Mouse (Mus musculus): ENCODE measurements around the gene Smg7. TPM values are rescaled to one million over a fixed set of nuclear protein-coding genes. Genes with fewer than 3 reads are reported as not detected.

Smg7 gene
- polyA plus RNA-seq, 1 experiment from 2014 or later = 49.4 TPM

DNA sequence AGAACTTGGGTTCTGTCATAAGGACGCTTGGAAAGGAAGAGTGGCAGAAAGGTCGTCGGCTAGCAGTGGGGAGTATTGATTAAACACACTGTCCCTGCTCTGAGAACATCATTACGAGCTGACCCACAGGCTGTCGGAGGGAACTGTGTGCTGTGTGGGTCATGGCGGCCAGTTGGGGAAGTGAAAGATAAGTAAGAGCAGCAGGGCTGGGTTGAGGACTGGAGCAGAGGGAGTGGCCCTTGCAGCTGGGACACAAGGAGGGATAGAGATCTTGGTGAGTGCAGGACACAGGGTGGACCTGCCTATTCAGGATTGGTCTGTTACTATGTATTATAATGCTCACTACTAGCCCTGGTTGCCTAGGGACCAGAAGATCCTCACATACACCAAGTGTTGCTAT lies 97.5 kb downstream of the Smg7 start:
- Histone ChIP-seq H3K27me3 (ENCODE audit: control insufficient read depth, insufficient read depth, low read length) (no peaks in the 10 kb centered on the region), H3K4me1 (replicated peaks; ENCODE audit: control insufficient read depth, insufficient read depth, low read length) (no peaks in the 10 kb centered on the region), H3K36me3 (ENCODE audit: control insufficient read depth, insufficient read depth, low read length) (no peaks in the 10 kb centered on the region), H3K4me2 (replicated peaks; ENCODE audit: low read depth, low read length) (no peak overlapping the region), H3K27ac (ENCODE audit: low read depth, low read length) (no peak overlapping the region), H3K9ac (ENCODE audit: low read depth, low read length) (no peak overlapping the region), H3K9me3 (ENCODE audit: control insufficient read depth, low read length) (no peaks in the 10 kb centered on the region), H3K4me3 (ENCODE audit: low read depth, low read length) (no peak overlapping the region)
- no peak for DNase-seq (ENCODE audit: low spot score)
- WGBS = 84% methylated on average over 6 of the region's 6 CpGs
- ATAC-seq (ENCODE audit: low FRiP score) = no peak

DNA sequence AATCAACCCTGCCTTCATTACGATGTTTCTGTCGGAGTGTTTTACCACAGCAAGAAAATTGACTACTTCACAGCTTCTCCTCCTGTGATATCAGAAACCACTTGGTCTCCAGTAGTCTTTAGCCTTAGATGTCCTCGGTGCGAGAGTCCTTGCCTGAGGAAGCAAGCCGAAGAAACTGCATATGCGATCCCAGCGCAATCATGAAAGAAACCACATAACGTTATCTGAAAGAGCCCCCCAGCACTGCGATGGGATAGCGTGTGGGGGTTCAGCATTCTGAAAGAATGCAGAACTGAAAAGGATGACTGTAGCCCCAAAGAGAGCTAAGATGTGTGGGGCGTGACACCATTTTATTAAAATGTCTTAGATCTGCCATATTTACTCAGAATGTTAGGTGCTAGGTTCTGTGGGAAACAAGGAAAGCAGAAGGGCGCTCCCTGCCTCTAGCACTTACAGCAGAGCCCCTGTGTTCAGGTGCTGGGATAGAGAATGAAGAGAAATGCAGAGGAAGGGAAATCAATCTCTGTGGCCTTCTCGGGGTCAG lies 101.7 kb downstream of the Smg7 start:
- H3K4me1 ChIP-seq (replicated peaks; ENCODE audit: control insufficient read depth, insufficient read depth, low read length) = no peaks in the 10 kb centered on the region
- DNase-seq (ENCODE audit: low spot score) (no peak), ATAC-seq (ENCODE audit: low FRiP score) (no peak)
- H3K27ac ChIP-seq (ENCODE audit: low read depth, low read length) = no peak overlapping the region
- H3K9ac ChIP-seq (ENCODE audit: low read depth, low read length) = no peak overlapping the region
- no peaks in the 10 kb centered on the region for H3K9me3 ChIP-seq (ENCODE audit: control insufficient read depth, low read length)
- WGBS = 87% methylated on average over 13 of the region's 13 CpGs
- no peaks in the 10 kb centered on the region for H3K36me3 ChIP-seq (ENCODE audit: control insufficient read depth, insufficient read depth, low read length)
- no peak overlapping the region for H3K4me2 ChIP-seq (replicated peaks; ENCODE audit: low read depth, low read length)
- H3K27me3 ChIP-seq (ENCODE audit: control insufficient read depth, insufficient read depth, low read length) = no peaks in the 10 kb centered on the region
- H3K4me3 ChIP-seq (ENCODE audit: low read depth, low read length) = no peak overlapping the region

DNA sequence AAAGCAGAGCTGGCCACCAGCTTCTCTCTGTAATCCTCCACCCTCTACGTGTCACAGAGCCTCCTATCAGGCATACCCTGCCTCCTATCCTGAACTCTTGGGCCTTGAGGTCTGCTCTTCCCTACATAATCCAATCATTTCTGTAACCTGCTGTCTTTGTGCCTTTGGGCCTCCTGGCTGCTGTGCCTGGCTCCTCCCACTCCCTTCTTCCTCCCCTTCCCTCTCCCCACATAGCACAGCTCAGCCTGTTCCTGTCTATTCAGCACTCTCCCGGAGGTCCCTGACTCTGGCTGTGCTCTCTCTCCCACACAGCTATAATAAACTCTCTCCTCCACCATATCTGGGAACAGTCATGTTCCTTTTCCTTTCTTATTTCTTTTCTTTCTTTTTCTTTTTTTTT lies 102.5 kb downstream of the Smg7 start, which contains the start of gene Ncf2:
Gene Ncf2, plus strand, starts transcription at position 298 of the 400 bp plus-strand sequence.
- 5% methylated on average over 2 of the region's 2 CpGs for WGBS
- Histone ChIP-seq H3K27me3 (ENCODE audit: control insufficient read depth, insufficient read depth, low read length) (no peaks in the 10 kb centered on the region), H3K9ac (ENCODE audit: low read depth, low read length) (no peak within 1 kb of the TSS), H3K4me3 (ENCODE audit: low read depth, low read length) (no peak within 1 kb of the TSS), H3K27ac (ENCODE audit: low read depth, low read length) (no peak within 1 kb of the TSS), H3K4me1 (replicated peaks; ENCODE audit: control insufficient read depth, insufficient read depth, low read length) (no peaks in the 10 kb centered on the region), H3K9me3 (ENCODE audit: control insufficient read depth, low read length) (no peaks in the 10 kb centered on the region), H3K36me3 (ENCODE audit: control insufficient read depth, insufficient read depth, low read length) (no peaks in the 10 kb centered on the region), H3K4me2 (replicated peaks; ENCODE audit: low read depth, low read length) (no peak within 1 kb of the TSS)
- DNase-seq (ENCODE audit: low spot score) = peak; percentile 39
- peak; percentile 53; the same call in 1 of the 2 replicates for ATAC-seq (ENCODE audit: low FRiP score)

DNA sequence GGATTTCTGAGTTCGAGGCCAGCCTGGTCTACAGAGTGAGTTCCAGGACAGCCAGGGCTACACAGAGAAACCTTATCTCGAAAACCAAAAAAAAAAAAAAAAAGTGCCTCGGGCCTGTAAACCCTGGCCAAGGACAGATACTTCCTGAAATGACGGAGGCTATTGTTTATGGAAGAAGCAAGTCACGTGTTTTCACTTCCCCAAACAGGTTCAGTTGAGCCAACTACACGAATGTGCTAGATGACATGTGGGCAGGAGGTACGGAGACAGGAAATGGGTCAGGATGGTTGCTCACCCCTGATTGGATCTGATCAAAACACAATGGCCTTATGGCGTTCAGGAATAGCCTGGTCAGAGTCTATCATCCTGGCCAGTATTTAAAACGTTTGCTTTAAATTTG lies 104.3 kb downstream of the Smg7 start:
- Histone ChIP-seq H3K4me2 (replicated peaks; ENCODE audit: low read depth, low read length) (no peak overlapping the region), H3K9ac (ENCODE audit: low read depth, low read length) (no peak overlapping the region), H3K4me1 (replicated peaks; ENCODE audit: control insufficient read depth, insufficient read depth, low read length) (0 out of 2 replicates have a peak, but pooled peaks cover 7% of the 10 kb centered on the region), H3K27me3 (ENCODE audit: control insufficient read depth, insufficient read depth, low read length) (no peaks in the 10 kb centered on the region), H3K27ac (ENCODE audit: low read depth, low read length) (no peak overlapping the region), H3K9me3 (ENCODE audit: control insufficient read depth, low read length) (no peaks in the 10 kb centered on the region), H3K36me3 (ENCODE audit: control insufficient read depth, insufficient read depth, low read length) (no peaks in the 10 kb centered on the region), H3K4me3 (ENCODE audit: low read depth, low read length) (no peak overlapping the region)
- ATAC-seq (ENCODE audit: low FRiP score) = no peak
- no peak for DNase-seq (ENCODE audit: low spot score)
- 75% methylated on average over 9 of the region's 9 CpGs for WGBS

DNA sequence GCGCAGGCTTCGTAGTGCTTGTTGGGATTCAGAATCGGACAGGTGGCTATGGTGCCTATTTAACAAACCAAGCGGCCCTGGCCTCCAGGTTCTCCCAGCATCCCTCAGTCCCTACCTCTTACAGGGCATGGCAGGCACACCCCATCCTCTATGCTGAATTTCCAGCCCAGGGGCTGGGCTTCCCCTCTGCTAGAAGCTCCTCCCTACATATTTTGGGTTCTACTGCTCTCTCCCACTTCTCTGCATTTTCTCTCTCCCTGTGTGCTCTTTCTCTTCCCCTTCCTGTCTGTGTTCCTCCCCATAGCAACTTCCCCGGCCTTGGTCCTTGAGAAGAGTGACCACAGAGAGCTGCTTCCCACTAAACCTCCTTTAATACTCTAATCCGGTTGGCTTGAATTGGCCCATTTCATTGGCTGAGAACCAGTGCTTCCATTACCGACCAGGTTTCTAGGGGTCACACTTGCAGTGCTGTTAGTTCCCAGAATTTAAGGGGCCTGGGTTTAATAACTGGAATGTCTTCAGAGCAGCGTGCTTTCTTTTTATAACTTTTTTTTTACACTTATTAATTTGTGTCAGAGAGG lies 105.7 kb downstream of the Smg7 start:
- ATAC-seq (ENCODE audit: low FRiP score) = no peak
- 84% methylated on average over 8 of the region's 8 CpGs for WGBS

DNA sequence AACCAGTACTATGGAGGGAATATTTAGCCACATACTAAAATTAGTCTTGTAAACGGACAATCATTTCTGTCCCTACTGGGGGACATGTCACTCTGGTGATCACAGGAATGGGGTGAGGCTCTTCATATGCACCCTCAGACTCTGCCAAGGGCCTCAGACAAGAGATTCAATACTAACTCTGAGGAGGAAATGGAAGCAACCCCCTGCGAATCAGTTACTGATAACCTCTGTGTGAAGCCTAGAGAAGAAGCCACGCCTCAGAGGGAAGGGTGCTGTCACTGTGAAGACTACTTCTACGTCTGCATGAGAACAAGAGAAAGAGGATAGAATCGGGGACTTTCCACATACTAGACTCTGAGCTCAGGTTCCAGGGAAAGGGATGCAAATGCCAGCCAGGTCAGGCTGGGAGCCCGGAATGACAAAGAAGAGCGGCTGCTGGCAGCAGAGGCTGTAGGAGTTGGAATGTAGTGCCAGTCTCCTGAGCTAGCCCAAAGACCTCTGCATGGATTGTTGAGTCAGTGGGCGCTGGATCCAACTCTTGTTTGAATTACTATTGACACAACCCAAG lies 106.7 kb downstream of the Smg7 start:
- Histone ChIP-seq H3K4me3 (ENCODE audit: low read depth, low read length) (no peak overlapping the region), H3K27ac (ENCODE audit: low read depth, low read length) (no peak overlapping the region), H3K27me3 (ENCODE audit: control insufficient read depth, insufficient read depth, low read length) (no peaks in the 10 kb centered on the region), H3K36me3 (ENCODE audit: control insufficient read depth, insufficient read depth, low read length) (no peaks in the 10 kb centered on the region), H3K9ac (ENCODE audit: low read depth, low read length) (no peak overlapping the region), H3K4me2 (replicated peaks; ENCODE audit: low read depth, low read length) (no peak overlapping the region), H3K9me3 (ENCODE audit: control insufficient read depth, low read length) (no peaks in the 10 kb centered on the region), H3K4me1 (replicated peaks; ENCODE audit: control insufficient read depth, insufficient read depth, low read length) (peaks cover 13% of the 10 kb centered on the region; the same call in 1 of the 2 replicates)
- WGBS = 67% methylated on average over 8 of the region's 8 CpGs
- ATAC-seq (ENCODE audit: low FRiP score) (no peak), DNase-seq (ENCODE audit: low spot score) (no peak)

More for the DNA sequence above, 105.7 kb downstream of the Smg7 start:
- Histone ChIP-seq H3K4me2 (replicated peaks; ENCODE audit: low read depth, low read length) (no peak overlapping the region), H3K4me1 (replicated peaks; ENCODE audit: control insufficient read depth, insufficient read depth, low read length) (0 out of 2 replicates have a peak, but pooled peaks cover 8% of the 10 kb centered on the region), H3K27me3 (ENCODE audit: control insufficient read depth, insufficient read depth, low read length) (no peaks in the 10 kb centered on the region), H3K36me3 (ENCODE audit: control insufficient read depth, insufficient read depth, low read length) (no peaks in the 10 kb centered on the region), H3K9me3 (ENCODE audit: control insufficient read depth, low read length) (no peaks in the 10 kb centered on the region), H3K27ac (ENCODE audit: low read depth, low read length) (no peak overlapping the region), H3K4me3 (ENCODE audit: low read depth, low read length) (no peak overlapping the region), H3K9ac (ENCODE audit: low read depth, low read length) (no peak overlapping the region)
- DNase-seq (ENCODE audit: low spot score) = no peak

DNA sequence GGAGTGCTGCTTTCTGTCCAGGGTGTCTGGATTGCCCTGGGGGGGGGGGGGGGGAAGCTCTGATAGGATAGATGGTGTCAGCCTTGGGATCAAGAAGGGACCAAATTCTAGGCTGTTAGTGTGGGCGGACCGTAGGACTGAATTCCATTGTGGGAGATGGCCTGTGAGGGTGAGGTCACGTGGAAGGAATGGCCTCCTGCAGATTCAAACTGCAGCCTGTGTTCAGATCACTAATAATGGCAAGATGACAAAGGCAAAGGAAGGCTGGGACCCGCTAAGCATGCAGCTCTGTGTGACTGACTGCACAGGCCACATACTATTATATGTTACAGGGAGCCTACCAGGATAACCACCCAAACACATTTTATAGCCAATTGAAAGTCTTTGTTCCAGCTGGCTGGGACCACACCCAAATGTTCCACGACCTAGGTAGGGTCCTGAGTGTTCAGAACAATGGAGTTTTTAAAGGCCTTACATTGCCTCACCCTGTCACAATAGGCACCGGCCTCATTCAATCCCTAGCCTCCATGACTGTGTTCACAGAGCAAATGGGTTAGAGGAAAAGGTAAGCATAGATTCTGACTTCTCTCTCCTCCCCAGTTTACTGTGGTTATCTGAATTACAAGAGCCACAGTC lies 108.8 kb downstream of the Smg7 start:
- ATAC-seq (ENCODE audit: low FRiP score) (peak; percentile 45), DNase-seq (ENCODE audit: low spot score) (peak; percentile 38)
- H3K4me3 ChIP-seq (ENCODE audit: low read depth, low read length) = no peak overlapping the region
- H3K4me1 ChIP-seq (replicated peaks; ENCODE audit: control insufficient read depth, insufficient read depth, low read length) = peaks cover 13% of the 10 kb centered on the region; the same call in 1 of the 2 replicates
- H3K9me3 ChIP-seq (ENCODE audit: control insufficient read depth, low read length) = no peaks in the 10 kb centered on the region
- H3K36me3 ChIP-seq (ENCODE audit: control insufficient read depth, insufficient read depth, low read length) = no peaks in the 10 kb centered on the region
- WGBS = 19% methylated on average over 6 of the region's 6 CpGs
- H3K4me2 ChIP-seq (replicated peaks; ENCODE audit: low read depth, low read length) = no peak overlapping the region
- peak overlapping the region; percentile 61 for H3K27ac ChIP-seq (ENCODE audit: low read depth, low read length)
- no peaks in the 10 kb centered on the region for H3K27me3 ChIP-seq (ENCODE audit: control insufficient read depth, insufficient read depth, low read length)
- H3K9ac ChIP-seq (ENCODE audit: low read depth, low read length) = no peak overlapping the region

DNA sequence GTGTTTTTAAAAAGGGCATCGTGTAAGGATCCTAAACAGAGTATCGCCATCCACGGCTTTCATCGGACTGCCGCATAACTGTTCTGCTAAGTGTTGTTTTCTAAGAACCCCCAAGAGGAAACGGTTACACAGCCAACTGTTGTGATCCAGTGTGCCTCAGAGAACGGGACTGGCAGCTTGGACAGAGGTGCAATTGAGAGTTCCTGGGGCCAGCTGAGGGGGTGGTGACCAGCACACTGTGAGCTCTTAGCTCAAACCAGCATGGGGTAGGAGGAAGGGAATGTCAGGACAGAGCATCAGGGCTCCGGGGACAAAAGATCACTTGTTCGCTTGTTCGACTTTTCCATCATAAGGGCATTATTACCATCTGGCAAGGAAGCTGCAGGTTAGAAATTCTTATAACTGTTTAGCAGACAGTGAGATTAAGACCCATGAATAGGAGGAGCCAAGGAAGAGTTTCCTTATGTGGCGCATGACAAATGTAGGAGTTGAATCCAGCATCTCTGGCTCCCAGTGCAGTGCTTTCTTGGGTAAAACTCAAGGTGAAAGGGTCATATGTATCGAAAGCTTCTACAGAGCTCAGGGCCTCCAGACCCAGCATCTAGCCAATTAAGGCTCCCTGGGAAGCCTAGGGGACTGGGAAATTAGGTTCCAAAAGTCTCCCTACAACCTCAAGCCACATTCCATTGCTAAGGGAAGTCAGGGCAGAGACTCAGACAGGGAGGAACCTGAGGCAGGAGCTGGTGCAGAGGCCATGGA lies 109.5 kb downstream of the Smg7 start:
- peak; percentile 53; the same call in 1 of the 2 replicates for ATAC-seq (ENCODE audit: low FRiP score)
- Histone ChIP-seq H3K36me3 (ENCODE audit: control insufficient read depth, insufficient read depth, low read length) (no peaks in the 10 kb centered on the region), H3K4me3 (ENCODE audit: low read depth, low read length) (no peak overlapping the region), H3K27ac (ENCODE audit: low read depth, low read length) (peak overlapping the region; percentile 61), H3K9me3 (ENCODE audit: control insufficient read depth, low read length) (no peaks in the 10 kb centered on the region), H3K9ac (ENCODE audit: low read depth, low read length) (no peak overlapping the region), H3K4me2 (replicated peaks; ENCODE audit: low read depth, low read length) (no peak overlapping the region), H3K4me1 (replicated peaks; ENCODE audit: control insufficient read depth, insufficient read depth, low read length) (peaks cover 13% of the 10 kb centered on the region; the same call in 1 of the 2 replicates), H3K27me3 (ENCODE audit: control insufficient read depth, insufficient read depth, low read length) (no peaks in the 10 kb centered on the region)
- DNase-seq (ENCODE audit: low spot score) = peak; percentile 51
- WGBS = 11% methylated on average over 12 of the region's 12 CpGs

All from hindbrain, embryonic 11.5 days (tissue).